Mouse (Mus musculus) ES-E14 (cell line): ENCODE results near the gene Hnrnpa0. TPM values are rescaled to one million over a fixed set of nuclear protein-coding genes. Genes with fewer than 3 reads are reported as not detected.

ENCODE experiments used
- DNase-seq: peaks from one replicate; pipeline ENCODE4 v3.0.0-alpha.2; 2013; ENCODE audit warnings: low read depth, low spot score
- H3K27ac ChIP-seq: 2 replicates; pipeline ENCODE4 v1.5.1; 2012; ENCODE audit warnings: low read depth, mild to moderate bottlenecking, low read length, moderate library complexity, mixed read lengths; ENCODE audit not compliant: poor library complexity, insufficient read depth, severe bottlenecking
- H3K36me3 ChIP-seq: 2 replicates; pipeline ENCODE4 v1.6.1; 2012; ENCODE audit warnings: mild to moderate bottlenecking, low read length, moderate library complexity, mixed read lengths; ENCODE audit not compliant: control insufficient read depth, poor library complexity, insufficient read depth, severe bottlenecking
- H3K4me1 ChIP-seq, 2 experiments: fragments of 150-350 bp in 1 of 2; sonication (generic) in 1 of 2; 2 replicates each; pipeline ENCODE4 v1.6.1; 2012; ENCODE audit warnings: low read length in 2 of 2, mild to moderate bottlenecking in 1 of 2, mixed read lengths in 1 of 2; ENCODE audit not compliant: control insufficient read depth in 2 of 2, insufficient read depth in 2 of 2, poor library complexity in 1 of 2
- H3K4me3 ChIP-seq, 2 experiments: fragments of 150-350 bp in 1 of 2; sonication (generic) in 1 of 2; 2 replicates each; pipeline ENCODE4 v1.5.1; 2012; ENCODE audit warnings: low read length in 2 of 2, low read depth in 1 of 2, mild to moderate bottlenecking in 1 of 2, mixed read lengths in 1 of 2; ENCODE audit not compliant: insufficient read depth in 1 of 2, poor library complexity in 1 of 2, severe bottlenecking in 1 of 2
- H3K9ac ChIP-seq: 2 replicates; pipeline ENCODE4 v1.6.1; 2012; ENCODE audit warnings: low read depth, mild to moderate bottlenecking, low read length, mixed read lengths; ENCODE audit not compliant: poor library complexity, insufficient read depth, severe bottlenecking
- H3K9me3 ChIP-seq: fragments of 150-350 bp; sonication (generic); 2 replicates; pipeline ENCODE4 v1.6.1; 2012; ENCODE audit warnings: low read depth, mild to moderate bottlenecking, low read length; ENCODE audit not compliant: control insufficient read depth, insufficient read depth
- CHD2 ChIP-seq: IDR thresholded peaks from 2 replicates; pipeline ENCODE4 v1.6.1; 2014; ENCODE audit warnings: mild to moderate bottlenecking, low read depth, low read length, inconsistent platforms
- HCFC1 ChIP-seq: IDR thresholded peaks from 2 replicates; pipeline ENCODE4 v1.6.1; 2012; ENCODE audit warnings: low read length, inconsistent platforms, borderline replicate concordance; ENCODE audit not compliant: insufficient read depth
- MAFK ChIP-seq: IDR thresholded peaks from 2 replicates; pipeline ENCODE4 v1.6.1; 2014; ENCODE audit warnings: mild to moderate bottlenecking, low read depth, low read length, inconsistent platforms; ENCODE audit not compliant: insufficient read depth
- ZC3H11A ChIP-seq: IDR thresholded peaks from 2 replicates; pipeline ENCODE4 v1.6.1; 2012; ENCODE audit warnings: low read depth, mild to moderate bottlenecking, inconsistent platforms, low read length, borderline replicate concordance
- ZNF384 ChIP-seq: IDR thresholded peaks from 2 replicates; pipeline ENCODE4 v1.6.1; 2012; ENCODE audit warnings: low read depth, low read length, inconsistent platforms
- in situ Hi-C, 2 experiments: fragments of 600-800 bp; cut with MboI; formaldehyde crosslinking; loops; one replicate each; pipeline ENCODE4 v1.15.1; 2025; ENCODE audit warnings: low sequenced_read_pairs in 2 of 2, inconsistent platforms in 1 of 2; ENCODE audit not compliant: unreplicated experiment in 2 of 2
- total RNA-seq: library from RNA; depleted of rRNA; stranded (reverse); fragments of 300-350 nt; gene quantifications from 2 replicates; pipeline ENCODE4 v1.2.3, GENCODE M21; 2012; rRNA removed

Hnrnpa0 gene
- 84.4 and 93.8 TPM in 2 replicates for total RNA-seq

DNA sequence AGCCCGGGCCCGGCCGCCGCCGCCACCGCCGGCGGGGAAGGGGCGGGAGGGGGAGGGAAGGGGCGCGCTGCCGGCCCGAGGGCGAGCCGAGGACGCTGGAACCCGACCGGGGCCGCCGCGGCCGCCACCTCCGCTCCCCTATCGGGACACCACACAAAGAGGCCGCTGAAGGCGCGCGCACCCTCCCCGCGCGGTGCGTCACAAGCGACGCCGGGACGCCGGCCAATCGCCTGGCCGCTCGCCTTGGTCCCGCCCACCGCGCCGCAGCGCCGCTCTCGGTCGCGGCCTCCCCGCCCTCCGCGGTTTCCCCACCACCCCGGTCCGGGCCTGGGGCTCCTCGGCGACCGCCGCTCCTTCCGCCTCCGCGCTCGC, at the start of gene Hnrnpa0:
Gene Hnrnpa0 (minus strand): TSS at position 161 of the 372 bp plus-strand sequence.
- H3K4me3 ChIP-seq, result peak within 1 kb of the TSS; percentile 83 to 85
- no peaks in the 10 kb centered on the region for H3K9me3 ChIP-seq
- H3K36me3 ChIP-seq, result peaks cover 10% of the 10 kb centered on the region
- H3K9ac ChIP-seq, result peak within 1 kb of the TSS; percentile 99
- in situ Hi-C loops, result no loop called here
- peaks cover 0 to 7% of the 10 kb centered on the region in 2 experiments; a peak in 1 of 4 replicates for H3K4me1 ChIP-seq
- peak; percentile 75 for DNase-seq
- peak within 1 kb of the TSS; percentile 98 for H3K27ac ChIP-seq
- TF ChIP-seq ZC3H11A (no peak), HCFC1 (no peak), CHD2 (no peak), MAFK (no peak), ZNF384 (no peak)

DNA sequence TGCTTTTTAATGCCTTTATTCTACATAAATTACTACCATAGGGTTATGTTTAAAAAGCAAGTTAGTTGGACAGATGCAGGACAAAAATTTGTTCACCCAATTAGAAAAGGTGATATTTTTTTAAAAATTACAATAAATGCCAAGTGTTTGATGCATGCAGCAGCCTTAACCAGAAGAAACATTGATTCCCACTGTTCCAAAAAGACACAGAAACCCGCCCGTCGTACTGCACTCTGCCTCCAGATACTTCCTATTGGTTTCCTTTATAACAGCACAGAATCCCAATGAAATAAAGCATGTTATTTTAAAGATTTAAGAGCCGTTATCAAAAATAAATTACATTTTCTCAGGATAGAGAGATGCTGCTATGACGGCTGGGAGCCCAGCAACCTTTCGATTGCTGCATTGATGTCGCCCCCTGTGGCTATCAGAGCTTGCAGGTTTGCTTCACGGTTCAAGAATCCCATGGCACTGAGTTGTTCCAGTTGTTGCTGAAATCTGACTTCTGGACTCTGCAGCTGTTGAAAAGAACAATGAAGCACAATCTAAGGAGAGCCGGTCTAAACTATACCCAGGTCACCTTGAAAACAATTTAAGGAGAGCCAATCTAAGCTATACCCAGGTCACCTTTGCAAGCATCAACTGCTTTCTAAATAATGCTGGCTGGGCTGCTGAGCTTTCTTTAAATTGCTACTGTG, 49.3 kb upstream of the Hnrnpa0 start:
- H3K9me3 ChIP-seq, result no peaks in the 10 kb centered on the region
- peaks cover 26% of the 10 kb centered on the region for H3K36me3 ChIP-seq
- H3K9ac ChIP-seq, result no peak overlapping the region
- in situ Hi-C loops, result no loop called here
- H3K4me1 ChIP-seq, result no peaks in the 10 kb centered on the region
- H3K27ac ChIP-seq, result no peak overlapping the region
- DNase-seq, result no peak
- H3K4me3 ChIP-seq, result no peak overlapping the region
- TF ChIP-seq HCFC1 (no peak), ZNF384 (no peak), MAFK (no peak), CHD2 (no peak), ZC3H11A (no peak)

DNA sequence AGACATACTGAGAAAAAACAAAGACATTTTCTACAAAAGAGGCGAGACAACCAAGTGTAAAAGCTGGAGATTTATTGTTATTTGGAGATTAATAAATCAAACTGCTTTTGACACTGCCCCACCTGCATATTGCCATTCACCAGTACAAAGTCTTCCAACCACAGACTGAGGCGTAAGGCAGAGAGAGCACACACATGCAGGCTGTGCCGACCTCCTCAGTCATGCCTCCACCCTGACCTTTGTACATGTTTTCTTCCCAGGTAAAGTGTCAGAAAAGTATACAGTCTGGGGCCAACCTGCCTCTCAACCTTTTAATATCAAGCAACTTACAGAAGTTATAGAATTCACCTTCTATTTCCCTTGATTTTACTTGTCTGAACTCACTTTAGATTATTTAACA, 47.7 kb upstream of the Hnrnpa0 start:
- DNase-seq, result no peak
- no peaks in the 10 kb centered on the region for H3K9me3 ChIP-seq
- no peak overlapping the region for H3K27ac ChIP-seq
- H3K4me1 ChIP-seq, result no peaks in the 10 kb centered on the region
- in situ Hi-C loops, result no loop called here
- no peak overlapping the region for H3K4me3 ChIP-seq
- TF ChIP-seq ZNF384 (no peak), HCFC1 (no peak), CHD2 (no peak), ZC3H11A (no peak), MAFK (no peak)
- peaks cover 22% of the 10 kb centered on the region for H3K36me3 ChIP-seq
- no peak overlapping the region for H3K9ac ChIP-seq

DNA sequence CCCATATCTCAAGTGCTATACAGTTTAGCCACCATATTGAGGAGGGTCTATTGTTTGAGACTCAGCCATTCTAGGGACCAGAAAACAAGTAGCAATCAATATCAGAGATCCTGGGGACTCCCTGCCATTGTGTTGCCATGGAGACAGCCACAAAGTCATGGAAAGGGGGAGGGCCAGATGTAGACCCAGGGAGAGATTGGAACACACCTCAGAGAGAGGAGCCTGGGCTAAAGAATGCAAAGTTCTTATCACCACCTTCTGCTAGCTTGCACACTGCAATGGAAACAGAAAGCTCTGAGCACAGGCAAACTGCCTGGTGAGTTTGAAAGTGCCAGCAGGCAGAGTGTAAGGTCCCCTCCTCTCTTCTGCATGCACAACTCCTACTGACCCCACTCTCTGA, 39.8 kb upstream of the Hnrnpa0 start:
- no peak overlapping the region for H3K9ac ChIP-seq
- TF ChIP-seq ZNF384, result no peak
- TF ChIP-seq ZC3H11A, result no peak
- no peak for TF ChIP-seq HCFC1
- no peak for TF ChIP-seq MAFK
- TF ChIP-seq CHD2, result no peak
- H3K4me1 ChIP-seq, result peaks cover 0 to 2% of the 10 kb centered on the region in 2 experiments; a peak in 2 of 4 replicates
- in situ Hi-C loops, result no loop called here
- DNase-seq, result no peak
- H3K27ac ChIP-seq, result no peak overlapping the region
- H3K36me3 ChIP-seq, result peaks cover 5% of the 10 kb centered on the region; the same call in 1 of the 2 replicates
- no peaks in the 10 kb centered on the region for H3K9me3 ChIP-seq
- no peak overlapping the region for H3K4me3 ChIP-seq
